Mouse (Mus musculus): Measurements from ENCODE around the gene Dcbld1.
"Not testable (repeated sequence)": the region's sequence is repeated elsewhere in the genome, so short reads cannot be mapped to it uniquely, and the experiment has no call there.

The Dcbld1 gene

DNA sequence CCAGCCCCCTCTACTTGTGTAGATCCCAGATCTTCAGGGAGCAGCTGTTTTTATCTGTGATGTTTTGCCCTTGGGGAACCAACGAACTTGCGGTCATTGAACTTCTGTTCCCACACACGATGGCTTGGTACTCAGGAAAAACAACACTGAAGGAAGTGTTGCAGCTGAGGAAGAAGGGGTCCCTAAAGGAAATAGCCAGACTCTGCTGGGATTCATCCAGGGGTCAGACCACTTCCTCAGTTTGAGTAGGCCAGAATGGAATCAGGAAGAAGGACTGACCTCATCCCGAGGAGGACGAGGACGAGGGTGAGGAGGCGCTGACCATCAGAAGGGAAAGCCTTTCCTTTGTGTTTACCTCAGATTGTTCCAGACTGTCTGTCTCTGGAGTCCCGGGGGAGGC is 75.8 kb downstream of the Dcbld1 start:
- DNase-seq = no peak

DNA sequence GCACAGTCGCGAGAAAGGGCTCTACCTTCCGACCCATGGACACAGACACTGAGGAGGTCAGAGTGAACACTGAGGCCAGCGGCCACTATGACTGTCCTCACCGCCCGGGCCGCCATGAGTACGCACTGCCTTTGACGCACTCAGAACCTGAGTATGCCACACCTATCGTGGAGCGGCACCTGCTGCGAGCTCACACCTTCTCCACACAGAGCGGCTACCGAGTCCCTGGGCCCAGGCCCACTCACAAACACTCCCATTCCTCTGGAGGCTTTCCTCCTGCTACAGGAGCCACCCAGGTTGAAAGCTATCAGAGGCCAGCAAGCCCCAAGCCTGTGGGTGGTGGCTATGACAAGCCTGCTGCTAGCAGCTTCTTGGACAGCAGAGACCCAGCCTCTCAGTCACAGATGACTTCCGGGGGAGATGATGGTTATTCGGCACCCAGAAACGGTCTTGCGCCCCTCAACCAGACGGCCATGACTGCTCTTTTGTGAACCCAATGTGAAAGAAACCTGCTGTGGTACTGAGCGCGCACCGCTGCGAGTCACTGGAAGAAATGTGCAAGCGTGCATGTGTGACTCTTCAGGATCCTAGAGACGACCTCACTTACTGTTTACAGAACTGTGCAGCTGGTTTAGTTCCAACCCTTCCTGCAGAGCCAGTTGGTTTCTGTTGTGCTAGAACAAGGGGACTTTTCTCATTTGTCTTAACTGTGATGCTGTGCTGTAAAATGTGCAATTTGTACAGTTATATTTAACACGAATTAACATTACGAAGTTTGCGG is 86.3 kb downstream of the Dcbld1 start:
- no peak for DNase-seq

DNA sequence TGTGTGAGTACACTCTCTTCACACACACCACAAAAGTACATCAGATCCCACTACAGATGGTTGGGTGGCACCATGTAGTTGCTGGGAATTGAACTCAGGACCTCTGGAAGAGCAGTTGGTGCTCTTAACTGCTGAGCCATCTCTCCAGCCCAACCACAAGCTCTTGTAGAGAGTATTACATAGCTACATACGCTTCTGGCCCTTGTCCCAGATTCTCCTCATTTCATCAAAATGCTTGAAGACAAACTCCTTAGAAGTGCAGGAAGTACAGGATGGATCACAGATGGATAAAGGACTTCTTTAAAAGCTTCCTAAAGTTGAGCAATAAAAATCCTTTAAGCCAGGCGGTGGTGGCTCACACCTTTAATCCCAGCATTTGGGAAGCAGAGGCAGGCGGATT is 88.5 kb downstream of the Dcbld1 start:
- DNase-seq = no peak

DNA sequence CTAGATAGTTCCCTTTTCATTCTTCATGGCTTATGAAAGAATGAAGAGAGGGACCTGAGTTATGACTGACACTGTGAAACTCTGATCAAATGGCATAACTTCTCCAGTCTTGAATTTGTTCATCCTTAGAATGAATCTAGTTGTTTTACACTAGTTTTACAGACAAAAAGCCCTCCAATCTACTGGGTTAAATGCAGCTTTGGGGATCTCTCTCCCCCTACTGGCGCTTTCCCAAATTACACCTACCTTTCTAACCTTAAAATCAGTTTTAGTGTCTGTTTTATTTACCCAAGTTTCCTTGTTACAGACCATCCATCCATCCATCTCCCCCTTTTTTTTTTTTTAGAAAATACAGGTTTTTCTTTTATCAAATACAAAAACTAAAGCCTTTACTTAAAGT is 97.6 kb downstream of the Dcbld1 start:
- no peak for DNase-seq

GRCm38 (mm10) chr10:52343324-52343723 is 109.9 kb downstream of the Dcbld1 start:
- DNase-seq = not testable (repeated sequence)

DNA sequence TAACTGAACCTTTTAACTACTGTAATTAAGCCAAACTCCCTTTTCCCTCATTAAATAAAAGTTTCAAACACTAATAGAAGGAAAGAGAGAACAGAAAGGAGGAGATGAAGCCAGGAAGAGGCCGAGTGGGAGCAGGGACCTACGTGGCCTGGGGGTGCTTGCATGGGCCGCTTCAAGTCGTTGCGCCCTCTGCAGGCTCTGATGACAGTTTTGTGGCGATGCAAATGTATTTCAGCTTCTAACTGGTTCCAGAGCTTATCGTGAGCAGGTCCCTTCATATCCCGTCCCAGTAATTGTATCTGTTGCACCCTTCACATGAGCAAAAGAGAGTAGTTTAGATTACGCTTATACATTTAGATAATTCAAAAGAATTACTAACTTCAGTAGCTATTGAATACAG is 119.8 kb downstream of the Dcbld1 start:
- no peak for DNase-seq

- DNase-seq = no peak
These were observed 125.0 kb downstream of the Dcbld1 start, which contains the start of gene Gm26741 for GRCm38 (mm10) chr10:52358467-52358866. Gene Gm26741, plus strand, starts transcription at chr10:52358767.

GRCm38 (mm10) chr10:52360241-52360735 is 126.9 kb downstream of the Dcbld1 start:
- DNase-seq = peak; percentile 71

- DNase-seq = no peak
These were observed 127.6 kb downstream of the Dcbld1 start for GRCm38 (mm10) chr10:52360862-52361609.

GRCm38 (mm10) chr10:52368376-52368775 is 135.0 kb downstream of the Dcbld1 start:
- peak; percentile 56 for DNase-seq

Data from cerebellum, adult 9-11 months (tissue).